Mouse (Mus musculus) liver, embryonic 11.5 days (tissue): ENCODE measurements around the gene Slc35b4. TPM values are rescaled to one million over a fixed set of nuclear protein-coding genes. Genes with fewer than 3 reads are reported as not detected.

Source experiments
- ATAC-seq: fragments of 200-750 bp; cut with Nextera tagmentation; replicated peaks from 2 replicates; pipeline ENCODE4 v1.8.0; 2017; ENCODE audit warnings: moderate number of reproducible peaks, mild to moderate bottlenecking, moderate TSS enrichment, moderate library complexity; ENCODE audit not compliant: low FRiP score
- DNase-seq: peaks from one replicate; pipeline ENCODE4 v3.0.0-alpha.2; 2017; ENCODE audit warnings: low spot score
- H3K27ac ChIP-seq: fragments of 300-500 bp; sonication (generic); 2 replicates; pipeline ENCODE4 v1.5.1; 2014; ENCODE audit warnings: mild to moderate bottlenecking, low read depth, low read length, control low read depth
- H3K27me3 ChIP-seq: fragments of 300-500 bp; sonication (generic); replicated peaks from 2 replicates; pipeline ENCODE4 v1.6.1; 2014; ENCODE audit warnings: low read length, mixed read lengths; ENCODE audit not compliant: control insufficient read depth, insufficient read depth
- H3K36me3 ChIP-seq: fragments of 300-500 bp; sonication (generic); 2 replicates; pipeline ENCODE4 v1.6.1; 2014; ENCODE audit warnings: mild to moderate bottlenecking, low read length, moderate library complexity, mixed read lengths; ENCODE audit not compliant: control insufficient read depth, insufficient read depth
- H3K4me1 ChIP-seq: fragments of 300-500 bp; sonication (generic); replicated peaks from 2 replicates; pipeline ENCODE4 v1.6.1; 2014; ENCODE audit warnings: low read length, mixed read lengths; ENCODE audit not compliant: control insufficient read depth, insufficient read depth
- H3K4me2 ChIP-seq: fragments of 300-500 bp; sonication (generic); 2 replicates; pipeline ENCODE4 v1.6.1; 2014; ENCODE audit warnings: mild to moderate bottlenecking, control low read depth, moderate library complexity
- H3K4me3 ChIP-seq: fragments of 300-500 bp; sonication (generic); 2 replicates; pipeline ENCODE4 v1.5.1; 2014; ENCODE audit warnings: low read depth, low read length, control low read depth
- H3K9ac ChIP-seq: fragments of 300-500 bp; sonication (generic); 2 replicates; pipeline ENCODE4 v1.6.1; 2014; ENCODE audit warnings: low read depth, low read length, control low read depth
- H3K9me3 ChIP-seq: fragments of 300-500 bp; sonication (generic); 2 replicates; pipeline ENCODE4 v1.6.1; 2016; ENCODE audit warnings: low read length, inconsistent platforms, mixed read lengths; ENCODE audit not compliant: control insufficient read depth
- WGBS: fragments of 180-500 bp; shearing (Covaris S2); extraction: QIAGEN DNeasy Blood & Tissue Kit; methylation state at CpG from one replicate; pipeline ENCODE4 v1.1.7; 2014; 5-methylcytosine and 5-hydroxymethylcytosine counted together
- polyA plus RNA-seq: library from polyadenylated mRNA; unstranded; fragments of >200 nt; fragmentation: Nextera tagmentation; extraction: Ambion mirVana; gene quantifications from 2 replicates; pipeline ENCODE4 v1.2.1, GENCODE M21; 2014

The Slc35b4 gene
- polyA plus RNA-seq: 37.5 and 41.6 TPM in 2 replicates

DNA sequence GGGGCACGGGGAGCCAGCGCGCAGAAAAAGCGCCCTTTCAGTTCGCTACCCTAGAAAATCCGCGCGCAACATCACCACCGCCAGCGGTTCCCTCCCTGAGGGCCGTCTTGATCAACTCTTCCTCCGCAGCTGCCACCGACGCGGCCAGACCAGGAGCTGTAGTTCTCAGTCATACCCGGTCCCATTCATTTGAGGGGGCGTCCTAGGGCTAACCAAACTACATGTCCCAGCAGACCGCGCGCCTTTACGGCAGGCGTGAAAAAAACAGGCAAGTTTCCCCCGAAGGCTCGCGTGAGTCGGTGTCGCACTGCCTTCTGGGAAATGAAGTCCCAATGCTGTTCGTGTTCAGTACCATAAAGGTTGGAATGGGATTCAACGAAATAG is at the start of gene Slc35b4:
TSS of gene Slc35b4 (minus strand) at position 248 of the 384 bp plus-strand sequence.
- H3K27me3 ChIP-seq: no peaks in the 10 kb centered on the region
- H3K9ac ChIP-seq: peak within 1 kb of the TSS; percentile 88
- H3K4me1 ChIP-seq: peaks cover 5% of the 10 kb centered on the region; the same call in 1 of the 2 replicates
- no peaks in the 10 kb centered on the region for H3K9me3 ChIP-seq
- peak within 1 kb of the TSS; percentile 84 for H3K27ac ChIP-seq
- H3K36me3 ChIP-seq: no peaks in the 10 kb centered on the region
- DNase-seq (peak; percentile 87), ATAC-seq (peak; percentile 100)
- under 1% methylated on average over 29 of the region's 29 CpGs for WGBS
- H3K4me3 ChIP-seq: peak within 1 kb of the TSS; percentile 90
- H3K4me2 ChIP-seq: peak within 1 kb of the TSS; percentile 74

GRCm38 (mm10) chr6:34225004-34225599 is 48.2 kb upstream of the Slc35b4 start:
- H3K27ac ChIP-seq: no peak overlapping the region
- H3K4me2 ChIP-seq: no peak overlapping the region
- whole genome bisulfite sequencing: 93% methylated on average over 3 of the region's 3 CpGs
- H3K4me1 ChIP-seq: no peaks in the 10 kb centered on the region
- ATAC-seq (no peak), DNase-seq (no peak)
- no peaks in the 10 kb centered on the region for H3K9me3 ChIP-seq
- H3K27me3 ChIP-seq: no peaks in the 10 kb centered on the region
- no peaks in the 10 kb centered on the region for H3K36me3 ChIP-seq
- H3K4me3 ChIP-seq: no peak overlapping the region
- H3K9ac ChIP-seq: no peak overlapping the region

GRCm38 (mm10) chr6:34216450-34217319 is 39.8 kb upstream of the Slc35b4 start:
- DNase-seq (no peak), ATAC-seq (no peak)
- no peaks in the 10 kb centered on the region for H3K27me3 ChIP-seq
- H3K4me1 ChIP-seq: no peaks in the 10 kb centered on the region
- no peak overlapping the region for H3K4me2 ChIP-seq
- H3K9ac ChIP-seq: no peak overlapping the region
- no peaks in the 10 kb centered on the region for H3K9me3 ChIP-seq
- no peak overlapping the region for H3K27ac ChIP-seq
- H3K36me3 ChIP-seq: no peaks in the 10 kb centered on the region
- H3K4me3 ChIP-seq: no peak overlapping the region
- 38% methylated on average over 9 of the region's 9 CpGs for WGBS

DNA sequence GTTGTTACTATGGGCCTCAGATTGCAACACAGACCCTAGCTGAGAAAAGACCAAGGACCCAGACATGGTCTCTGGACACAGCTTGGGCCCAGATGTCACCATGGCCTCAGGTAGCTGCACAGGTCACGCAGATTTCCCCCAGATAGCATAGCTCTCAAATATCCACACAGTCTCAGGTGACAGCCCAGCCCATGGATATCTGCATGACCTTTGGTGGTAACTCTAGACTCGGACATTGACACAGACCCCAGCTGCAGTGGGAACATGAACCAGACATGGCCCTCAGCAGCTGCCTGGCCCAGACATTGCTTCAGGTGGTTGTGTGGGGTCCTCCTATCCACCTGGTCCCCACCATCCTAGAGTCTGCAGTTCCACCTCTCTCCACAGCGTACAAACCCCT is 28.8 kb upstream of the Slc35b4 start:
- no peak overlapping the region for H3K27ac ChIP-seq
- no peak overlapping the region for H3K4me3 ChIP-seq
- H3K9me3 ChIP-seq: no peaks in the 10 kb centered on the region
- H3K9ac ChIP-seq: no peak overlapping the region
- H3K27me3 ChIP-seq: no peaks in the 10 kb centered on the region
- WGBS: 79% methylated on average over 3 of the region's 3 CpGs
- H3K4me2 ChIP-seq: no peak overlapping the region
- ATAC-seq (no peak), DNase-seq (no peak)
- H3K4me1 ChIP-seq: no peaks in the 10 kb centered on the region
- no peaks in the 10 kb centered on the region for H3K36me3 ChIP-seq

DNA sequence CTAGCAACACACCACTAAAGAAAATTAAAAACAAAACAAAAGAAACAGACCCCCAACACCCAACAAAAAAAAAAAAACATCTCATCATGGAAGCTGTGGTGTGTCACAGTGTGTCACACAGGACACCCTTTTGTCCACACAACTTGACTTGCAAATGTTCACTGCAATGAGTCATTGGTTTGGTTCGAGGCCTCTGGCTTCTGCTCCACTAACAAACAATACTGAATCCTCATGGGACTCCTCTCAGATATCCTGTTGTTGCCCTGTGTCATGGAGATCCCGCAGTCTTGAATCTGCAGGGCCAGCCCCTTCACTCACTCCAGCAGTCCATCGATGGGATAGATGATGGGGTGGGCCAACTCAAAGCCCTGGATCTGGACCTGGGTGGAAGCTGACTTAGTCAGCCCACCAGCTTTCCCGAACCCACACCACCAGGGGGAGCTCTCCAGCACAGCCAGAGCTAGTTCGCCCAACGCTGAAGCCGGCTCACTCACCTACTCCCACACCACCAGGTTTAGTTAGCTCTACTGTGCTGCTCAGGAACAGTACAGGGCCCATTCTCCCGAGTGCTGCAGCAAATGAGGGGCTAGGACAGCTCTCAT is 28.2 kb upstream of the Slc35b4 start:
- DNase-seq: no peak
- H3K9me3 ChIP-seq: no peaks in the 10 kb centered on the region
- WGBS: 64% methylated on average over 8 of the region's 8 CpGs
- H3K4me2 ChIP-seq: no peak overlapping the region
- no peaks in the 10 kb centered on the region for H3K27me3 ChIP-seq
- H3K36me3 ChIP-seq: no peaks in the 10 kb centered on the region
- H3K27ac ChIP-seq: no peak overlapping the region
- no peak for ATAC-seq
- H3K9ac ChIP-seq: no peak overlapping the region
- no peaks in the 10 kb centered on the region for H3K4me1 ChIP-seq
- no peak overlapping the region for H3K4me3 ChIP-seq

DNA sequence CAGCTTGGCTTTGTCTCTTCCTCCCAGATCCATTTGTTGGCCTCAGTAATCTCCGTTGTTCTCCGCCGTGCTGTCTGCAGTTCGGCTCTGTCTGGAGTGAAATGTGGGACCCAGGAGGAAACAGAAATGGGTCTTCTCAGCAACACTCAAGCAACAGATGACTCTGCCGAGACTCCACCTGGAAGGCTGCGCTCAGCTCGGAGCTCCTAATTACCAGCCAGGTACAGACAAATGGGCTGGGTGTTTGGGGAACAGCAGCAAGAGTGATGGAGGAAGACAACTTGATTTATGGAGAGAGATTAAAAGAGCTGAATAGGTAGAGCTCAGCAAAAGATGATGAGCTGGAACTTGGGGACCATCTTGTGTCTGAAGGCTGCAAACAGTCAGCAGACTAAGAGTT is 26.6 kb upstream of the Slc35b4 start:
- WGBS: 73% methylated on average over 7 of the region's 7 CpGs

DNA sequence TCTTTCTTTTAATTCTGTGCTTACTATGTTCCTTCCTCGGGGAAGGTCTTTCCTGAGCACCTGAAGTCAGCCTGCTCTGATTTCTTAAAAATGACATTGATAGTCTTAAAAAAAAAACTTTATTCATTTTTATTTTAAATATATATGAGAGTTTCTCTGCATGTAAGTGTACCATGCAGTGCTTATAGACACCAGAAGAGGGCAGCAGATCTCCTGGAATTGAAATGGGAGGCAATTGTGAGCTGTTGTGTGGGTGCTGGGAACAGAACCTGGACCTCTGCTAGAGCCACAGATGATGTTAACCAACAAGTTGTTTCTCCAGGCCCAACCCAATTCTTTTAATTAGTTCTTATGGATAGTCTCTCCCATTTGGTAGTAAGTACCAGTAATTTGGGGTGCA is 18.1 kb upstream of the Slc35b4 start:
- no peaks in the 10 kb centered on the region for H3K27me3 ChIP-seq
- no peaks in the 10 kb centered on the region for H3K9me3 ChIP-seq
- H3K9ac ChIP-seq: no peak overlapping the region
- no peak overlapping the region for H3K4me3 ChIP-seq
- H3K36me3 ChIP-seq: no peaks in the 10 kb centered on the region
- no peaks in the 10 kb centered on the region for H3K4me1 ChIP-seq
- DNase-seq (no peak), ATAC-seq (no peak)
- no peak overlapping the region for H3K4me2 ChIP-seq
- H3K27ac ChIP-seq: no peak overlapping the region
- WGBS: 86% methylated on average over 1 of the region's 1 CpGs

More for the DNA sequence above, 26.6 kb upstream of the Slc35b4 start:
- no peaks in the 10 kb centered on the region for H3K27me3 ChIP-seq
- DNase-seq (no peak), ATAC-seq (no peak)
- H3K9me3 ChIP-seq: no peaks in the 10 kb centered on the region
- H3K4me2 ChIP-seq: no peak overlapping the region
- no peak overlapping the region for H3K27ac ChIP-seq
- H3K9ac ChIP-seq: no peak overlapping the region
- H3K4me3 ChIP-seq: no peak overlapping the region
- H3K36me3 ChIP-seq: no peaks in the 10 kb centered on the region
- no peaks in the 10 kb centered on the region for H3K4me1 ChIP-seq

GRCm38 (mm10) chr6:34193708-34194475 is 17.0 kb upstream of the Slc35b4 start:
- Histone ChIP-seq H3K4me1 (no peaks in the 10 kb centered on the region), H3K9me3 (no peaks in the 10 kb centered on the region), H3K36me3 (no peaks in the 10 kb centered on the region), H3K4me3 (no peak overlapping the region), H3K9ac (no peak overlapping the region), H3K27me3 (no peaks in the 10 kb centered on the region), H3K27ac (no peak overlapping the region), H3K4me2 (no peak overlapping the region)
- 54% methylated on average over 12 of the region's 12 CpGs for WGBS
- ATAC-seq (no peak), DNase-seq (peak; percentile 42)
